Mouse (Mus musculus) heart, postnatal 0 days (tissue): ENCODE data around the gene 1600002K03Rik.
A peak's percentile ranks its signal among the peaks of the same experiment; 100 is the strongest.

ENCODE experiments used
- CTCF ChIP-seq: IDR thresholded peaks from 2 replicates; pipeline ENCODE4 v1.5.1; 2016; ENCODE audit warnings: antibody characterized with exemption, control low read depth, low read depth
- EP300 ChIP-seq: IDR thresholded peaks from 2 replicates; pipeline ENCODE4 v1.6.1; 2016; ENCODE audit warnings: antibody characterized with exemption, low read depth

DNA sequence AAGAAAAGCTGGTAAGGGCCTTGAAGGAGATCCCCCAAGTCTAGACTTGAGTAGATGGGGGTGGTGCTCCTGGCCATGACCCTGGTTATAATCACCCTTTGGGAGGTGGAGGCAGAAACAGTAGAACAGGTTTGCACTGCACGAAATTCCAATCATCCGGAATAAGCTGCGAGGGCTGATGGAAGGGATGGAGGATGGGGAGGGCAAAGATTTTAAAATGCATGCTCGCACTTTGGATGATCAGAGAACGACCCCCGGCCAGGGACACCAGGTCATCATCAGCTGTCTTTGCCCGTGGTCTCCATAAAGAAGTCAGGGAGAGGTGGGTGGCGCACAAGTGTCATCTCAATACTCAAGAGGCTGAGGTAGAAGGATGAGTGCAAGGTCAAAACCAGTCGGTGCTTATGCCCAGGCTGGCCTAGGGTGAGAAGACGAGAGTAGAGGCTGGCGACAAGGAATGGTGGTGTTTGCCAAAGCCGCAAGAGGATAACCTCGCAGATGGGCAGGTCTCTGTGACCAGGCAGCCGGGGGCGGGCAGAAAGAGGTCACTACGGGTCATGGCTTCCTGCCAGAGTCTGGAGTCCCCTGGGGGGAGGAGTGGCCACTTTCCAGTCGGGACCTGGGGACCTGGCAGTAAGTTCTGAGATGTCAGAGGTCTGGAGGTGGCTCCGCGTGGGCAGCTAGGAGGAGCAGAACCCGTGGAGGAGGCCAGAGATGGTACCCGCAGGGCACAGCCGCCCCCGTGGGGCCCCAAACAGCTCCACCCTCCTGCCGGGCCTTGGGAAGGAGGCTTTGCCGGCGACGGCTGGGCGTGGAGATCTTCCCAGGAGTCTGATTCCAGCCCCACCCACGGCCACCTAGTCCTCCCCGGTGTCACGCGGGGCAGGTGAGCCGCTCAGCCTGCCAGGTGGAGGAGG is 12.0 kb upstream of the 1600002K03Rik start:
- no peak; the same call in 1 of the 2 replicates for TF ChIP-seq CTCF
- TF ChIP-seq EP300, result peak; percentile 17; the same call in 1 of the 2 replicates
